Mouse (Mus musculus): Measurements from ENCODE around the gene Ap5m1. TPM values are rescaled to one million over a fixed set of nuclear protein-coding genes. Genes with fewer than 3 reads are reported as not detected.

The Ap5m1 gene
- polyA plus RNA-seq, 1 experiment from 2014 or later, result 32.2 TPM

DNA sequence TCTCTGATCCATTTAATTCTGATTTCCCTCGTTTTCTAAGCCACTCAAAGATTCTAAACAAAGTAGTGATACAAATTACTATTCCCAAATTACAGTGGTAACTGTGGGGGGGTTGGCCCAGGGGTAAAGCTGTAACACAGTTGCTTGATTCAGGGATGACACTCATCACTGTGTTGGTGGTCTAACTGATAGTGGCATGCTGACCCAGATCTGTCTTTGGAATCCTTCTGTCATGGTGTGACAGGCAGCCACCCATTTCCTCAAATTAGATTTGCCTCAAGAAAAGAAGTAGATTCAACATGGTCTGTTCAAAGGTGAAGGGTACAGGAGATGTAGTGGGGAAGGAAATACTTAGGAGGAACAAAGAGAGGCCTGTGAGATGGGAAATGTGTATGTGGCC lies 72.3 kb downstream of the Ap5m1 start:
- H3K4me2 ChIP-seq (replicated peaks), result no peak overlapping the region
- H3K27ac ChIP-seq, result no peak overlapping the region
- 60% methylated on average over 1 of the region's 1 CpGs for WGBS
- peaks cover 5% of the 10 kb centered on the region; the same call in 1 of the 2 replicates for H3K4me1 ChIP-seq
- no peaks in the 10 kb centered on the region for H3K27me3 ChIP-seq (replicated peaks)
- no peaks in the 10 kb centered on the region for H3K36me3 ChIP-seq
- H3K9ac ChIP-seq, result no peak overlapping the region
- H3K9me3 ChIP-seq, result no peaks in the 10 kb centered on the region
- no peak for ATAC-seq (ENCODE audit: low FRiP score, low read depth)
- H3K4me3 ChIP-seq, result no peak overlapping the region

DNA sequence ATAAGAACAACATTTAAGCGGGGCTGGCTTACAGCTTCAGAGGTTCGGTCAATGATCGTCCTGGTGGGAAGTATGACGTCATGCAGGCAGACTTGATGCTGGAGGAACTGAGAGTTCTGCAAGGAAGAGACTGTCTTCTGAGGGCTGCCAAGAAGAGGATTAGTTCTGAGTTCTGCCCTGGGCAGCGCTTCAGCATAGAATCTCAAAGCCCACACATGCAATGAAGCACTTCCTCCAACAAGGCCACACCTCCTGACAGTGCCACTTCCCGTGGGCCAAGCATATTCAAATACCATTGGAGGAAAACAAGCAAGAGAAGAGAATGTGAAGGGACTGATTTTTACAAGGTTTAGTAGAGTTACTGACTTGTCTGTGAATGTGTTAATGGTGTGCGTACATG lies 74.9 kb downstream of the Ap5m1 start:
- Histone ChIP-seq H3K27me3 (replicated peaks) (no peaks in the 10 kb centered on the region), H3K4me2 (replicated peaks) (no peak overlapping the region), H3K9me3 (no peaks in the 10 kb centered on the region), H3K4me1 (peaks cover 5% of the 10 kb centered on the region; the same call in 1 of the 2 replicates), H3K9ac (no peak overlapping the region), H3K36me3 (no peaks in the 10 kb centered on the region), H3K27ac (no peak overlapping the region), H3K4me3 (no peak overlapping the region)
- WGBS, result 92% methylated on average over 7 of the region's 7 CpGs
- no peak for ATAC-seq (ENCODE audit: low FRiP score, low read depth)

Other genes with a start within 250 kb of the Ap5m1 start
- 85.5 and 85.9 TPM in 2 replicates for gene Exoc5, start 556 bp downstream of the Ap5m1 start, polyA plus RNA-seq (2016; fragmentation: Nextera tagmentation; extraction: Ambion mirVana)
- 24.0 and 26.6 TPM in 2 replicates for gene Naa30, start 106.1 kb downstream of the Ap5m1 start, polyA plus RNA-seq (2016; fragmentation: Nextera tagmentation; extraction: Ambion mirVana)
- gene ccdc198, start 179.4 kb downstream of the Ap5m1 start, polyA plus RNA-seq (2016; fragmentation: Nextera tagmentation; extraction: Ambion mirVana), result 0.27 and 0.43 TPM in 2 replicates